Mouse (Mus musculus): Measurements from ENCODE around the gene Optn. TPM values are rescaled to one million over a fixed set of nuclear protein-coding genes. Genes with fewer than 3 reads are reported as not detected.
A peak's percentile ranks its signal among the peaks of the same experiment; 100 is the strongest.

The Optn gene
- polyA plus RNA-seq, 1 experiment: 4.1 TPM

- Histone ChIP-seq H3K4me1 (ENCODE audit: control insufficient read depth, insufficient read depth, low read length) (peaks cover 14% of the 10 kb centered on the region; the same call in 1 of the 2 replicates), H3K27ac (ENCODE audit: insufficient read depth, low read depth, low read length) (no peak overlapping the region), H3K4me3 (ENCODE audit: insufficient read depth, low read depth, low read length) (no peak overlapping the region), H3K36me3 (ENCODE audit: control insufficient read depth, insufficient read depth, low read length) (no peaks in the 10 kb centered on the region), H3K27me3 (replicated peaks; ENCODE audit: control insufficient read depth, insufficient read depth, low read length) (no peaks in the 10 kb centered on the region)
- DNase-seq: peak; percentile 49
- TF ChIP-seq POLR2A (IDR thresholded peaks at IDR 0.05; ENCODE audit: low read depth, low read length) (no peak), CTCF (conservative IDR thresholded peaks at IDR 0.05; ENCODE audit: insufficient read depth, insufficient read length, low read depth, low read length) (peak; percentile 38; the same call in 1 of the 2 replicates)
- WGBS: 64% methylated on average over 3 of the region's 3 CpGs
Observed at GRCm38 (mm10) chr2:4998905-4999304, 64.9 kb downstream of the Optn start.

- Histone ChIP-seq H3K4me1 (ENCODE audit: control insufficient read depth, insufficient read depth, low read length) (peaks cover 14% of the 10 kb centered on the region; the same call in 1 of the 2 replicates), H3K27ac (ENCODE audit: insufficient read depth, low read depth, low read length) (peak overlapping the region; percentile 92), H3K27me3 (replicated peaks; ENCODE audit: control insufficient read depth, insufficient read depth, low read length) (no peaks in the 10 kb centered on the region), H3K4me3 (ENCODE audit: insufficient read depth, low read depth, low read length) (no peak overlapping the region), H3K36me3 (ENCODE audit: control insufficient read depth, insufficient read depth, low read length) (no peaks in the 10 kb centered on the region)
- peak; percentile 91 for DNase-seq
- TF ChIP-seq POLR2A (IDR thresholded peaks at IDR 0.05; ENCODE audit: low read depth, low read length): no peak
- no peak for TF ChIP-seq CTCF (conservative IDR thresholded peaks at IDR 0.05; ENCODE audit: insufficient read depth, insufficient read length, low read depth, low read length)
- 54% methylated on average over 6 of the region's 6 CpGs for WGBS
Observed at GRCm38 (mm10) chr2:4996421-4996824, 67.4 kb downstream of the Optn start.

GRCm38 (mm10) chr2:4995646-4996045, 68.2 kb downstream of the Optn start:
- peak; percentile 24 for DNase-seq
- TF ChIP-seq POLR2A (IDR thresholded peaks at IDR 0.05; ENCODE audit: low read depth, low read length) (no peak), CTCF (conservative IDR thresholded peaks at IDR 0.05; ENCODE audit: insufficient read depth, insufficient read length, low read depth, low read length) (no peak)
- peaks cover 14% of the 10 kb centered on the region; the same call in 1 of the 2 replicates for H3K4me1 ChIP-seq (ENCODE audit: control insufficient read depth, insufficient read depth, low read length)
- no peaks in the 10 kb centered on the region for H3K36me3 ChIP-seq (ENCODE audit: control insufficient read depth, insufficient read depth, low read length)
- no peaks in the 10 kb centered on the region for H3K27me3 ChIP-seq (replicated peaks; ENCODE audit: control insufficient read depth, insufficient read depth, low read length)
- 90% methylated on average over 11 of the region's 11 CpGs for WGBS
- no peak overlapping the region for H3K4me3 ChIP-seq (ENCODE audit: insufficient read depth, low read depth, low read length)
- peak overlapping the region; percentile 84 for H3K27ac ChIP-seq (ENCODE audit: insufficient read depth, low read depth, low read length)

- no peaks in the 10 kb centered on the region for H3K36me3 ChIP-seq (ENCODE audit: control insufficient read depth, insufficient read depth, low read length)
- TF ChIP-seq POLR2A (IDR thresholded peaks at IDR 0.05; ENCODE audit: low read depth, low read length) (no peak), CTCF (conservative IDR thresholded peaks at IDR 0.05; ENCODE audit: insufficient read depth, insufficient read length, low read depth, low read length) (no peak)
- H3K4me3 ChIP-seq (ENCODE audit: insufficient read depth, low read depth, low read length): no peak overlapping the region
- WGBS: 64% methylated on average over 4 of the region's 4 CpGs
- H3K27ac ChIP-seq (ENCODE audit: insufficient read depth, low read depth, low read length): peak overlapping the region; percentile 81
- DNase-seq: peak; percentile 71
- peaks cover 14% of the 10 kb centered on the region; the same call in 1 of the 2 replicates for H3K4me1 ChIP-seq (ENCODE audit: control insufficient read depth, insufficient read depth, low read length)
- no peaks in the 10 kb centered on the region for H3K27me3 ChIP-seq (replicated peaks; ENCODE audit: control insufficient read depth, insufficient read depth, low read length)
Observed at GRCm38 (mm10) chr2:4994436-4994835, 69.4 kb downstream of the Optn start.

DNA sequence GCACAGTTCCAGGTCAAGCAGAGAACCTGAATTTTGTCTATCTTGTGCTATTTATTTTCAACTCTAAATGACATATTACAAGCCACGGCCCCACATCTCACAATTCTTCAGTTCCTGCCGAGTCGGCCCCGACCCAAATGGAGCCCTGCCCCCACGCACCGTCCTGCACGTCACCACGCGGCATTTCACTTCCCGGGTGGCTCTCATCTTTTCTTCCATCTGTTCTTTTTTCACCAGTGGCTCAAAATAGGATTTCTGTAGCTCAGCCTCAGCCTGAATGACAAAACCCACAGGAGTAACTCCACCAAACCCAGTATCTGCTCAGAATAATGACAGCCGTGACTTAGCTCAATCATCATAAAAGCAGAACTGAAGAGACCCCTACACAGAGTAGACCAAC, 70.3 kb downstream of the Optn start:
- Histone ChIP-seq H3K4me3 (ENCODE audit: insufficient read depth, low read depth, low read length) (no peak overlapping the region), H3K36me3 (ENCODE audit: control insufficient read depth, insufficient read depth, low read length) (no peaks in the 10 kb centered on the region), H3K4me1 (ENCODE audit: control insufficient read depth, insufficient read depth, low read length) (peaks cover 14% of the 10 kb centered on the region; the same call in 1 of the 2 replicates), H3K27me3 (replicated peaks; ENCODE audit: control insufficient read depth, insufficient read depth, low read length) (no peaks in the 10 kb centered on the region), H3K27ac (ENCODE audit: insufficient read depth, low read depth, low read length) (no peak overlapping the region)
- 92% methylated on average over 11 of the region's 11 CpGs for WGBS
- DNase-seq: no peak
- no peak for TF ChIP-seq POLR2A (IDR thresholded peaks at IDR 0.05; ENCODE audit: low read depth, low read length)
- no peak for TF ChIP-seq CTCF (conservative IDR thresholded peaks at IDR 0.05; ENCODE audit: insufficient read depth, insufficient read length, low read depth, low read length)

DNA sequence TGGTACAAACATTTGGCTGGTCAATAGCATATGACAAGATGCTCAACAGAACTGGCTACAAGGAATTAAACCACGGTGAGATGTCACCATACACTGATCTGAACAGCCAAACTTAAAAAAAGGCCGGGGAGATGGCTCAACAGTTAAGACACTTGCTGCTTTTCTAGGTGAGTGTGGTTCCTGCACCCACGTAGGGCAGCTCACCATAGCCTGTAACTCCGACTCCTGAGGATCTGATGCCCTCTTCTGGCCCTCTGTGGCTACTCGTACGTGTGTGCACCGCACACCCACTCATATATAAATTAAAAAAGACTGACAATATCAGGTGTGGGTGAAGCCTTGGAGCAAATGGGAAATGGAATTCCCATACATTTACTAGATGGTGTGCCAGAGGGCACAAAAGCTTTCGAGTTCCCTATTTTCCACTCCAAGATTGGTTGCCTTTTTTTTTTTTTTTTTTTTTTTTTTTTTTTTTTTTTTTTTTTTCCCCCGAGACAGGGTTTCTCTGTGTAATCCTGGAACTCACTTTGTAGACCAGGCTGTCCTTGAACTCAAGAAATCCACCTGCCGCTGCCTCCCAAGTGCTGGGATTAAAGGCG, 74.9 kb downstream of the Optn start:
- H3K27me3 ChIP-seq (replicated peaks; ENCODE audit: control insufficient read depth, insufficient read depth, low read length): no peaks in the 10 kb centered on the region
- WGBS: 81% methylated on average over 11 of the region's 11 CpGs
- H3K4me3 ChIP-seq (ENCODE audit: insufficient read depth, low read depth, low read length): no peak overlapping the region
- H3K4me1 ChIP-seq (ENCODE audit: control insufficient read depth, insufficient read depth, low read length): no peaks in the 10 kb centered on the region
- H3K36me3 ChIP-seq (ENCODE audit: control insufficient read depth, insufficient read depth, low read length): no peaks in the 10 kb centered on the region
- no peak for TF ChIP-seq POLR2A (IDR thresholded peaks at IDR 0.05; ENCODE audit: low read depth, low read length)
- TF ChIP-seq CTCF (conservative IDR thresholded peaks at IDR 0.05; ENCODE audit: insufficient read depth, insufficient read length, low read depth, low read length): peak; percentile 62
- peak; percentile 23 for DNase-seq
- H3K27ac ChIP-seq (ENCODE audit: insufficient read depth, low read depth, low read length): no peak overlapping the region

GRCm38 (mm10) chr2:4987388-4988180, 76.3 kb downstream of the Optn start:
- Histone ChIP-seq H3K4me1 (ENCODE audit: control insufficient read depth, insufficient read depth, low read length) (no peaks in the 10 kb centered on the region), H3K27me3 (replicated peaks; ENCODE audit: control insufficient read depth, insufficient read depth, low read length) (no peaks in the 10 kb centered on the region), H3K27ac (ENCODE audit: insufficient read depth, low read depth, low read length) (no peak overlapping the region), H3K4me3 (ENCODE audit: insufficient read depth, low read depth, low read length) (no peak overlapping the region), H3K36me3 (ENCODE audit: control insufficient read depth, insufficient read depth, low read length) (no peaks in the 10 kb centered on the region)
- TF ChIP-seq POLR2A (IDR thresholded peaks at IDR 0.05; ENCODE audit: low read depth, low read length) (no peak), CTCF (conservative IDR thresholded peaks at IDR 0.05; ENCODE audit: insufficient read depth, insufficient read length, low read depth, low read length) (no peak)
- 79% methylated on average over 8 of the region's 8 CpGs for WGBS
- DNase-seq: no peak
